ENCODE assay signal across 9 mouse cellular contexts in the genomic region with DNA sequence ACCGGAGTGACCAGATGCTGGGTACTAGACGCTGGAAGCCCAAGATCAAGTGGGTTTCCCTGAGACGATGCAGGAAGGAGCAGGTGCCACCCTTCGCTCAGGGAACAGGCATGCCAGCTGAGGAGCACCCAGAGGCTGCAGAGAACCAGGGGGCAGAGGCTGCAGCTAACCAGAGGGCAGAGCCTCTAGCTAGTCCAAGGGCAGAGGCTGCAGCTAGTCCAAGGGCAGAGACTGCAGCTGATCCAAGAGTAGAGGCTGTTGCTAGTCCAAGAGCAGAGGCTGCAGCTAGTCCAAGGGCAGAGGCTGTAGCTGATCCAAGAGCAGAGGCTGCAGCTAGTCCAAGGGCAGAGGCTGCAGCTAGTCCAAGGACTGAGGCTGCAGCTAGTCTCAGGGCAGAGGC. TPM values are rescaled to one million over a fixed set of nuclear protein-coding genes. Genes with fewer than 3 reads are reported as not detected.
DNase-seq lines count a peak whose midpoint lies in the region; ATAC-seq and TF ChIP-seq lines count a peak whose summit lies in the region.
"Had no signal": no experiment of that assay in that cellular context is flagged by ENCODE, and none has a peak within 500 bp of the region (broad histone marks: within the 10 kb centered on the region; RNA-seq: fewer than 3 reads in every experiment).

No protein-coding gene starts in this region.

- peaks cover 18% of the 10 kb centered on the region for H3K79me2 ChIP-seq in myocyte (ENCODE audit: control insufficient read depth, insufficient read depth)

- H3K9me3 ChIP-seq in kidney, postnatal 0 days (replicated peaks; ENCODE audit: low read length), result no peaks in the 10 kb centered on the region
- H3K9me3 ChIP-seq in forebrain, embryonic 12.5 days, result no peaks in the 10 kb centered on the region
- H3K9me3 ChIP-seq in limb, embryonic 10.5 days (replicated peaks), result no peaks in the 10 kb centered on the region

- H3K4me1 ChIP-seq in kidney, postnatal 0 days (replicated peaks; ENCODE audit: insufficient read depth, low read length), result peaks cover 46% of the 10 kb centered on the region
- peaks cover 58% of the 10 kb centered on the region for H3K4me1 ChIP-seq in forebrain, embryonic 12.5 days
- peaks cover 56% of the 10 kb centered on the region for H3K4me1 ChIP-seq in limb, embryonic 10.5 days

- WGBS in kidney, postnatal 0 days, result 78% methylated on average over 4 of the region's 4 CpGs
- WGBS in forebrain, embryonic 12.5 days, result 89% methylated on average over 4 of the region's 4 CpGs
- WGBS in limb, embryonic 10.5 days, result 91% methylated on average over 4 of the region's 4 CpGs

- no peak for TF ChIP-seq POLR2A in myocyte (IDR thresholded peaks at IDR 0.05; ENCODE audit: insufficient read length, low read depth)

- H3K27me3 ChIP-seq in kidney, postnatal 0 days (ENCODE audit: insufficient read depth, low read length), result no peaks in the 10 kb centered on the region
- H3K27me3 ChIP-seq in forebrain, embryonic 12.5 days, result no peaks in the 10 kb centered on the region
- H3K27me3 ChIP-seq in limb, embryonic 10.5 days (ENCODE audit: low read depth, poor library complexity, severe bottlenecking), result no peaks in the 10 kb centered on the region
- H3K27me3 ChIP-seq in myocyte (ENCODE audit: control insufficient read depth, insufficient read depth, insufficient read length), result no peaks in the 10 kb centered on the region

- peak overlapping the region; percentile 68 for H3K4me2 ChIP-seq in kidney, postnatal 0 days (ENCODE audit: low read length)
- peak overlapping the region; percentile 63 for H3K4me2 ChIP-seq in forebrain, embryonic 12.5 days
- H3K4me2 ChIP-seq in myocyte (ENCODE audit: low read depth), result peak overlapping the region; percentile 80

- H3K9ac ChIP-seq in kidney, postnatal 0 days (ENCODE audit: low read depth, low read length), result peak overlapping the region; percentile 78
- H3K9ac ChIP-seq in forebrain, embryonic 12.5 days, result 0 out of 2 replicates have a peak overlapping the region, but pooled peaks have one; percentile 59

- H3K4me3 ChIP-seq in kidney, postnatal 0 days (replicated peaks; ENCODE audit: low read depth, low read length), result peak overlapping the region; percentile 70
- H3K4me3 ChIP-seq in forebrain, embryonic 12.5 days (replicated peaks), result peak overlapping the region; percentile 40
- H3K4me3 ChIP-seq in limb, embryonic 10.5 days, result peak overlapping the region; percentile 68
- peak overlapping the region; percentile 87 for H3K4me3 ChIP-seq in myocyte

- ATAC-seq in kidney, postnatal 0 days (replicated peaks; ENCODE audit: low FRiP score, low read depth), result no peak
- ATAC-seq in forebrain, embryonic 12.5 days (ENCODE audit: low FRiP score), result no peak

- H3K27ac ChIP-seq in kidney, postnatal 0 days, result no peak overlapping the region
- peak overlapping the region; percentile 75; the same call in 1 of the 2 replicates for H3K27ac ChIP-seq in forebrain, embryonic 12.5 days
- peak overlapping the region; percentile 91; the same call in 1 of the 2 replicates for H3K27ac ChIP-seq in limb, embryonic 10.5 days

- H3ac ChIP-seq in myocyte (ENCODE audit: control insufficient read depth, insufficient read length), result peak overlapping the region; percentile 17

- no peak for DNase-seq in kidney, postnatal 0 days (ENCODE audit: low spot score)
- no peak for DNase-seq in kidney, adult 8-10 months
- no peak for DNase-seq in limb, embryonic 10.5 days (ENCODE audit: low spot score)
- DNase-seq in Muller cell, postnatal 12 days (ENCODE audit: inconsistent ontology term), result no peak
- DNase-seq in frontal cortex, postnatal 36 days (ENCODE audit: low spot score in 2 of 2), result no peak
- no peak for DNase-seq in yolk sac, embryonic 10.5 days (ENCODE audit: low spot score)

- TF ChIP-seq CTCF in kidney, postnatal 0 days (IDR thresholded peaks at IDR 0.05; ENCODE audit: low read depth), result no peak

- H3K36me3 ChIP-seq in kidney, postnatal 0 days (ENCODE audit: insufficient read depth, low read length), result peaks cover 14% of the 10 kb centered on the region; the same call in 1 of the 2 replicates
- H3K36me3 ChIP-seq in forebrain, embryonic 12.5 days (replicated peaks), result peaks cover 15% of the 10 kb centered on the region
- peaks cover 56% of the 10 kb centered on the region for H3K36me3 ChIP-seq in limb, embryonic 10.5 days
- no peaks in the 10 kb centered on the region for H3K36me3 ChIP-seq in myocyte (ENCODE audit: control insufficient read depth, insufficient read depth)

TF ChIP-seq in myocyte, 11 proteins besides CTCF, POLR2A, EP300 and RAD21:
- TF ChIP-seq MYOD1 (IDR thresholded peaks at IDR 0.05; ENCODE audit: control insufficient read depth in 1 of 3, insufficient read length in 2 of 3, low read depth in 2 of 3) (peak in 1 of 3 experiments; percentile 16), TCF3 (IDR thresholded peaks at IDR 0.05; ENCODE audit: insufficient read length, low read depth) (no peak), MYOG (IDR thresholded peaks at IDR 0.05; ENCODE audit: control insufficient read depth in 1 of 3, insufficient read depth in 1 of 3, insufficient read length in 2 of 3, low read depth in 2 of 3) (peak in 2 of 3 experiments; percentile 37 to 51), MAX (IDR thresholded peaks at IDR 0.05; ENCODE audit: low read depth) (no peak), E2F4 (IDR thresholded peaks at IDR 0.05; ENCODE audit: insufficient read depth) (no peak)

RNA-seq across cellular contexts. Expression of a gene that starts 2.8 kb away (rescaled TPM):
- polyA plus RNA-seq in kidney, postnatal 0 days (2015; fragmentation: Nextera tagmentation; extraction: Ambion mirVana), result 15.7 and 16.9 TPM in 2 replicates
- polyA plus RNA-seq in forebrain, embryonic 12.5 days (2016; fragmentation: Nextera tagmentation; extraction: Ambion mirVana), result 9.1 and 11.5 TPM in 2 replicates
- 13.7 and 13.8 TPM in 2 replicates for polyA plus RNA-seq in limb, embryonic 10.5 days (2016; fragmentation: Nextera tagmentation; extraction: Ambion mirVana)
- polyA plus RNA-seq in myocyte (2012; fragmentation: generic; extraction: Trizol), result 21.0 TPM

RNA-seq across cellular contexts. Expression of a gene that starts 12.5 kb away (rescaled TPM):
- polyA plus RNA-seq in kidney, postnatal 0 days (2015; fragmentation: Nextera tagmentation; extraction: Ambion mirVana), result 0.09 and 0.13 TPM in 2 replicates
- polyA plus RNA-seq in forebrain, embryonic 12.5 days (2016; fragmentation: Nextera tagmentation; extraction: Ambion mirVana), result 1.6 and 1.7 TPM in 2 replicates
- 0.96 and 0.98 TPM in 2 replicates for polyA plus RNA-seq in limb, embryonic 10.5 days (2016; fragmentation: Nextera tagmentation; extraction: Ambion mirVana)
- polyA plus RNA-seq in myocyte (2012; fragmentation: generic; extraction: Trizol), result not detected

RNA-seq across cellular contexts. Expression of a gene that starts 32.4 kb away (rescaled TPM):
- polyA plus RNA-seq in kidney, postnatal 0 days (2015; fragmentation: Nextera tagmentation; extraction: Ambion mirVana), result 82.0 and 95.4 TPM in 2 replicates
- 107 and 112 TPM in 2 replicates for polyA plus RNA-seq in forebrain, embryonic 12.5 days (2016; fragmentation: Nextera tagmentation; extraction: Ambion mirVana)
- polyA plus RNA-seq in limb, embryonic 10.5 days (2016; fragmentation: Nextera tagmentation; extraction: Ambion mirVana), result 149 and 158 TPM in 2 replicates
- polyA plus RNA-seq in myocyte (2012; fragmentation: generic; extraction: Trizol), result 126 TPM

RNA-seq across cellular contexts. Expression of a gene that starts 35.9 kb away (rescaled TPM):
- 0.28 and 0.33 TPM in 2 replicates for polyA plus RNA-seq in kidney, postnatal 0 days (2015; fragmentation: Nextera tagmentation; extraction: Ambion mirVana)
- 32.3 and 37.0 TPM in 2 replicates for polyA plus RNA-seq in forebrain, embryonic 12.5 days (2016; fragmentation: Nextera tagmentation; extraction: Ambion mirVana)
- 0.79 and 1.5 TPM in 2 replicates for polyA plus RNA-seq in limb, embryonic 10.5 days (2016; fragmentation: Nextera tagmentation; extraction: Ambion mirVana)
- polyA plus RNA-seq in myocyte (2012; fragmentation: generic; extraction: Trizol), result 0.05 TPM
- polyA plus RNA-seq: spleen, adult 2 months had no signal

RNA-seq across cellular contexts. Expression of a gene that starts 50.9 kb away (rescaled TPM):
- 7.0 and 8.1 TPM in 2 replicates for polyA plus RNA-seq in kidney, postnatal 0 days (2015; fragmentation: Nextera tagmentation; extraction: Ambion mirVana)
- polyA plus RNA-seq in forebrain, embryonic 12.5 days (2016; fragmentation: Nextera tagmentation; extraction: Ambion mirVana), result 52.6 and 53.3 TPM in 2 replicates
- polyA plus RNA-seq in limb, embryonic 10.5 days (2016; fragmentation: Nextera tagmentation; extraction: Ambion mirVana), result 2.6 and 5.7 TPM in 2 replicates
- polyA plus RNA-seq in myocyte (2012; fragmentation: generic; extraction: Trizol), result 44.4 TPM
